Mouse (Mus musculus): Measurements from ENCODE around the gene Nhlrc2.
"Not testable (repeated sequence)": the region's sequence is repeated elsewhere in the genome, so short reads cannot be mapped to it uniquely, and the experiment has no call there.

DNA sequence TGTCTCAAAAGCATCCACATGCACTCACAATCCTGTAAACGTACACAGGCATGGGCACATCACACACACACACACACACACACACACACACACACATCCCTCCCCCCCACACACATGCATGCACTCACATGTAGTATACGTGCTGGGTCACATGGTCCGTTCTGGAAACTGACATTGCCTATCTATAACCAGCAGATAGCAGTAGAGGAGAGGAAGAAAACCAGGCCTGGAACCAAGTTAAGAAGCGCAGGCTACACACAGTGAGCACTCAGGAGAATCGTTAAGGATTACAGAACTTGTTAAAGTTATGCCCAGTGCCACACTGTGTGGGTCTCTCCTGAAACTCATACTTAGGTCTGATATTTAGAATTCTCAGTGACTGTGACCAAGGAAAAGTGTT is 45.0 kb upstream of the Nhlrc2 start:
- TF ChIP-seq E2F4 (IDR thresholded peaks at IDR 0.05; ENCODE audit: insufficient read depth); POLR2A (IDR thresholded peaks at IDR 0.05; ENCODE audit: insufficient read length, low read depth); MYOD1 (IDR thresholded peaks at IDR 0.05; ENCODE audit: control insufficient read depth in 1 of 3, insufficient read length in 2 of 3, low read depth in 2 of 3); MAX (IDR thresholded peaks at IDR 0.05; ENCODE audit: low read depth): not testable (repeated sequence)
